ENCODE assay signal across 8 mouse cellular contexts in the genomic region with DNA sequence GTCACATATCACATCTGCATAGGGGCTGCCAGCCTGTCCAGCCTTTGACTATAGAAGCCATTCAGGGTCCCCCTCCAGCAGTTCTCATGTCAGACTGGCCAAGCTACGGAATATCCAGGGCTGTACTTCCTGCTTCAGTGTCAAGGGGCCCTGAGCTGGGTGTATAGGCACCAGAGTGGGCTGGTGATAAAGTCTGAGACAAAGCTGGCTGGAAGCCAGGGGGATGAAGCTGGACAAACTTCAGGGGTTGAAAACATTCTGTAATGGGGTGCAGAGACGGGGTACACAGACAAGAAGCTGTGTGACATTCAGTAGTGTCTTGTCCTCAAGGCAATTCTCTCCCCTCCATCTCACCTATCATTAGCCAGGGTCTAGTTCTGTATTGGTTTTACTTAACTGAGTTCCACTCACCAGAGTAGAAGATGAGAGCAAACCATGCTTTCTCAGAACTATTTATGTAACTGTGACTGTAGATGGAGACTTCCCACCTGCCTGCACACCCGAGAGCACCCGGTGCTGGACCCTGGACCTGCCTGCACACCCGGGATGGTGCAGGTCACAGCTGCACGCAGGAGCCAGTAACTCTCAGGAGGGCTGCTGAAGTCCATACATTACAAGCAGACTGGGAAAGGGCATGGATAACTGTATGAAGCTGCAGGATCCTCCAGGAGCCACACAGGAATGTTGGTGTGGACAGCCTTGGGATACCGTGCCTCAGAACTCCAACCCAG. TPM values are rescaled to one million over a fixed set of nuclear protein-coding genes. Genes with fewer than 3 reads are reported as not detected.
DNase-seq lines count a peak whose midpoint lies in the region; ATAC-seq and TF ChIP-seq lines count a peak whose summit lies in the region.

No protein-coding gene starts in this region.

- H3K79me2 ChIP-seq in macrophage (ENCODE audit: inconsistent target): peaks cover 71% of the 10 kb centered on the region

- H3K36me3 ChIP-seq in heart, embryonic 12.5 days: peaks cover 11% of the 10 kb centered on the region
- peaks cover 7% of the 10 kb centered on the region for H3K36me3 ChIP-seq in kidney, adult 2 months (ENCODE audit: control insufficient read depth, insufficient read depth, low read length)
- peaks cover 39% of the 10 kb centered on the region for H3K36me3 ChIP-seq in macrophage (ENCODE audit: inconsistent target)

- peak overlapping the region; percentile 63 for H3K27ac ChIP-seq in heart, embryonic 12.5 days (ENCODE audit: poor library complexity, severe bottlenecking)
- H3K27ac ChIP-seq in bone marrow macrophage, adult 2 months (ENCODE audit: insufficient read depth, low read depth, low read length): 0 out of 2 replicates have a peak overlapping the region, but pooled peaks have one; percentile 12
- peak overlapping the region; percentile 3 for H3K27ac ChIP-seq in kidney, adult 2 months (ENCODE audit: insufficient read depth, low read depth, low read length)
- peak overlapping the region; percentile 97 for H3K27ac ChIP-seq in macrophage

- H3K9ac ChIP-seq in heart, embryonic 12.5 days: no peak overlapping the region

- H3K9me3 ChIP-seq in heart, embryonic 12.5 days (replicated peaks): no peaks in the 10 kb centered on the region

- H3K4me2 ChIP-seq in heart, embryonic 12.5 days: peak overlapping the region; percentile 59

- ATAC-seq in heart, embryonic 12.5 days (ENCODE audit: insufficient number of reproducible peaks, low FRiP score): peak; percentile 58
- ATAC-seq in frontal cortex, adult (ENCODE audit: low TSS enrichment): no peak

- no peak for DNase-seq in heart, adult 9 months (ENCODE audit: low spot score in 2 of 2)
- peak; percentile 61 for DNase-seq in kidney, adult 2 months
- DNase-seq in frontal cortex, postnatal 14 days (ENCODE audit: low spot score in 2 of 2): no peak
- no peak for DNase-seq in right cerebral cortex, adult 18-20 months

- no peaks in the 10 kb centered on the region for H3K27me3 ChIP-seq in heart, embryonic 12.5 days (replicated peaks)
- no peaks in the 10 kb centered on the region for H3K27me3 ChIP-seq in kidney, adult 2 months (replicated peaks; ENCODE audit: control insufficient read depth, insufficient read depth, low read length)

- H3K4me3 ChIP-seq in heart, embryonic 12.5 days: peak overlapping the region; percentile 57; the same call in 1 of the 2 replicates
- H3K4me3 ChIP-seq in bone marrow macrophage, adult 2 months (ENCODE audit: insufficient read depth, low read length): peak overlapping the region; percentile 59
- H3K4me3 ChIP-seq in kidney, adult 2 months (ENCODE audit: insufficient read depth, low read depth, low read length): peak overlapping the region; percentile 60
- H3K4me3 ChIP-seq in macrophage (ENCODE audit: inconsistent target): peak overlapping the region; percentile 60

- no peak for TF ChIP-seq POLR2A in bone marrow macrophage, adult 2 months (IDR thresholded peaks at IDR 0.05; ENCODE audit: borderline replicate concordance, low read depth, low read length)
- no peak for TF ChIP-seq POLR2A in kidney, adult 2 months (IDR thresholded peaks at IDR 0.05; ENCODE audit: low read depth, low read length)

- 52% methylated on average over 7 of the region's 7 CpGs for WGBS in heart, embryonic 12.5 days
- WGBS in kidney, adult 2 months: 15% methylated on average over 7 of the region's 7 CpGs
- 6% methylated on average over 7 of the region's 7 CpGs for WGBS in macrophage (ENCODE audit: missing documents)

- H3K4me1 ChIP-seq in heart, embryonic 12.5 days (replicated peaks): peaks cover 34% of the 10 kb centered on the region
- peaks cover 14% of the 10 kb centered on the region for H3K4me1 ChIP-seq in bone marrow macrophage, adult 2 months (ENCODE audit: control insufficient read depth, insufficient read depth, low read length)
- peaks cover 19% of the 10 kb centered on the region; the same call in 1 of the 2 replicates for H3K4me1 ChIP-seq in kidney, adult 2 months (ENCODE audit: control insufficient read depth, insufficient read depth, low read length)

- no peak for TF ChIP-seq CTCF in bone marrow macrophage, adult 2 months (IDR thresholded peaks at IDR 0.05; ENCODE audit: low read depth, low read length)
- no peak for TF ChIP-seq CTCF in kidney, adult 2 months (conservative IDR thresholded peaks at IDR 0.05; ENCODE audit: insufficient read depth, insufficient read length, low read depth, low read length)

RNA-seq across cellular contexts. Expression of gene Irgm1, which starts 1.9 kb away (rescaled TPM):
- polyA plus RNA-seq in heart, embryonic 12.5 days (2016; fragmentation: Nextera tagmentation; extraction: Ambion mirVana): 7.6 and 7.7 TPM in 2 replicates
- 79.4 and 80.7 TPM in 2 replicates for polyA plus RNA-seq in bone marrow macrophage, adult 2 months (2012; ENCODE audit: insufficient read depth, insufficient read length, missing spikeins)
- polyA plus RNA-seq in kidney, adult 2 months (2012; rRNA removed): 24.4 and 28.2 TPM in 2 replicates
- 100 to 1,000 TPM in 15 of 26 experiments, 10 to 100 TPM in 11; 20.5 to 641 (median 175) TPM for total RNA-seq in macrophage (2018; cell fraction: chromatin; rRNA removed)
- 100 to 1,000 TPM; 128 to 783 (median 543) TPM for total RNA-seq in macrophage (2018; cell fraction: cytosol; rRNA removed)
- 100 to 1,000 TPM in 18 of 26 experiments, 10 to 100 TPM in 8; 75.1 to 591 (median 408) TPM for total RNA-seq in macrophage (2018; cell fraction: nucleus; rRNA removed)
- 118 to 323 TPM (median 130 TPM) in 3 replicates for polyA plus RNA-seq in macrophage (2018)

RNA-seq across cellular contexts. Expression of gene Gm5431, which starts 32.5 kb away (rescaled TPM):
- polyA plus RNA-seq in heart, embryonic 12.5 days (2016; fragmentation: Nextera tagmentation; extraction: Ambion mirVana): 0.09 and 0.22 TPM in 2 replicates
- 43.3 and 53.0 TPM in 2 replicates for polyA plus RNA-seq in bone marrow macrophage, adult 2 months (2012; ENCODE audit: insufficient read depth, insufficient read length, missing spikeins)
- 0.19 and 0.20 TPM in 2 replicates for polyA plus RNA-seq in kidney, adult 2 months (2012; rRNA removed)
- 100 to 1,000 TPM in 10 of 26 experiments, 10 to 100 TPM in 16; 11.3 to 174 (median 83.5) TPM for total RNA-seq in macrophage (2018; cell fraction: chromatin; rRNA removed)
- 100 to 1,000 TPM in 16 of 26 experiments, 10 to 100 TPM in 10; 36.0 to 249 (median 118) TPM for total RNA-seq in macrophage (2018; cell fraction: cytosol; rRNA removed)
- total RNA-seq in macrophage (2018; cell fraction: nucleus; rRNA removed): 100 to 1,000 TPM in 15 of 26 experiments, 10 to 100 TPM in 11; 26.8 to 253 (median 149) TPM
- polyA plus RNA-seq in macrophage (2018): 43.5 to 99.6 TPM (median 62.6 TPM) in 3 replicates

RNA-seq across cellular contexts. Expression of gene Gm12184, which starts 43.1 kb away (rescaled TPM):
- polyA plus RNA-seq in heart, embryonic 12.5 days (2016; fragmentation: Nextera tagmentation; extraction: Ambion mirVana): 3.3 and 5.3 TPM in 2 replicates
- polyA plus RNA-seq in bone marrow macrophage, adult 2 months (2012; ENCODE audit: insufficient read depth, insufficient read length, missing spikeins): 4.8 and 11.3 TPM in 2 replicates
- polyA plus RNA-seq in kidney, adult 2 months (2012; rRNA removed): 9.7 and 10.4 TPM in 2 replicates
- 1 to 10 TPM in 4 of 26 experiments, under 1 TPM in 1, not detected in 21; 0.98 to 1.4 (median 1.3) TPM for total RNA-seq in macrophage (2018; cell fraction: chromatin; rRNA removed)
- total RNA-seq in macrophage (2018; cell fraction: cytosol; rRNA removed): 1 to 10 TPM in 21 of 26 experiments, under 1 TPM in 5; 0.47 to 2.3 (median 1.5) TPM
- 1 to 10 TPM in 3 of 26 experiments, under 1 TPM in 10, not detected in 13; 0.40 to 5.6 (median 0.67) TPM for total RNA-seq in macrophage (2018; cell fraction: nucleus; rRNA removed)
- 0.75 to 2.7 TPM (median 1.7 TPM) in 3 replicates for polyA plus RNA-seq in macrophage (2018)

RNA-seq across cellular contexts. Expression of gene Trim7, which starts 43.6 kb away (rescaled TPM):
- 0.39 and 0.52 TPM in 2 replicates for polyA plus RNA-seq in heart, embryonic 12.5 days (2016; fragmentation: Nextera tagmentation; extraction: Ambion mirVana)
- polyA plus RNA-seq in bone marrow macrophage, adult 2 months (2012; ENCODE audit: insufficient read depth, insufficient read length, missing spikeins): 1.0 and 1.1 TPM in 2 replicates
- 80.3 and 98.8 TPM in 2 replicates for polyA plus RNA-seq in kidney, adult 2 months (2012; rRNA removed)
- total RNA-seq in macrophage (2018; cell fraction: chromatin; rRNA removed): 10 to 100 TPM in 12 of 26 experiments, 1 to 10 TPM in 14; 2.1 to 26.6 (median 9.3) TPM
- total RNA-seq in macrophage (2018; cell fraction: cytosol; rRNA removed): 1 to 10 TPM in 20 of 26 experiments, under 1 TPM in 6; 0.29 to 2.5 (median 1.3) TPM
- 10 to 100 TPM in 3 of 26 experiments, 1 to 10 TPM in 23; 1.7 to 11.6 (median 5.5) TPM for total RNA-seq in macrophage (2018; cell fraction: nucleus; rRNA removed)
- 1.1 to 1.4 TPM (median 1.2 TPM) in 3 replicates for polyA plus RNA-seq in macrophage (2018)

RNA-seq across cellular contexts. Expression of gene Trim41, which starts 52.4 kb away (rescaled TPM):
- 4.3 and 4.4 TPM in 2 replicates for polyA plus RNA-seq in heart, embryonic 12.5 days (2016; fragmentation: Nextera tagmentation; extraction: Ambion mirVana)
- polyA plus RNA-seq in bone marrow macrophage, adult 2 months (2012; ENCODE audit: insufficient read depth, insufficient read length, missing spikeins): 55.5 and 64.4 TPM in 2 replicates
- 26.3 and 27.3 TPM in 2 replicates for polyA plus RNA-seq in kidney, adult 2 months (2012; rRNA removed)
- total RNA-seq in macrophage (2018; cell fraction: chromatin; rRNA removed): 100 to 1,000 TPM in 17 of 26 experiments, 10 to 100 TPM in 9; 20.6 to 250 (median 130) TPM
- total RNA-seq in macrophage (2018; cell fraction: cytosol; rRNA removed): 10 to 100 TPM; 16.9 to 87.7 (median 65.3) TPM
- total RNA-seq in macrophage (2018; cell fraction: nucleus; rRNA removed): 100 to 1,000 TPM in 10 of 26 experiments, 10 to 100 TPM in 16; 25.6 to 136 (median 96.6) TPM
- polyA plus RNA-seq in macrophage (2018): 40.1 to 48.8 TPM (median 47.2 TPM) in 3 replicates

Comparison
In these comparisons a context has a peak if more than half of its experiments do, and no peak if none do; other contexts are left out.
1. H3K27ac ChIP-seq: peak in every context shown above with its lines; median percentile 97 in macrophage; 63 in heart, embryonic 12.5 days; 12 in bone marrow macrophage, adult 2 months; 3 in kidney, adult 2 months.
2. RNA of gene Gm5431, which starts 32.5 kb away (polyA plus RNA-seq): 43.5 to 99.6 TPM in macrophage and 43.3 to 53.0 TPM in bone marrow macrophage, adult 2 months; 0.09 to 0.22 TPM in heart, embryonic 12.5 days and 0.19 to 0.20 TPM in kidney, adult 2 months; every median in the first group is over 10 times any median in the second.
3. Peak in every context shown above with its lines, with median percentiles within 50 percentile points of each other: H3K4me3 ChIP-seq.